Mouse (Mus musculus) testis, adult 2 months (tissue): ENCODE measurements around the gene Sp4.

Experiments
- CTCF ChIP-seq: fragments of 200-500 bp; IDR thresholded peaks from 2 replicates; pipeline ENCODE4 v1.5.1; 2012; ENCODE audit warnings: low read depth, mild to moderate bottlenecking, inconsistent platforms, low read length, moderate library complexity; ENCODE audit not compliant: control insufficient read depth, insufficient read depth, insufficient replicate concordance
- POLR2A ChIP-seq: fragments of 200-500 bp; IDR thresholded peaks from 2 replicates; pipeline ENCODE4 v1.6.1; 2012; ENCODE audit warnings: low read depth, mild to moderate bottlenecking, inconsistent platforms, low read length, moderate library complexity; ENCODE audit not compliant: control insufficient read depth

GRCm38 (mm10) chr12:118301866-118302835 lies 911 bp upstream of the Sp4 start:
- TF ChIP-seq CTCF (no peak), POLR2A (peak; percentile 40)
